Mouse (Mus musculus) bone marrow macrophage, adult 2 months (primary cell): ENCODE results near the gene Epas1. TPM values are rescaled to one million over a fixed set of nuclear protein-coding genes. Genes with fewer than 3 reads are reported as not detected.

Experiments
- H3K27ac ChIP-seq: 2 replicates; pipeline ENCODE4 v1.5.1; 2012; ENCODE audit warnings: low read depth, low read length; ENCODE audit not compliant: insufficient read depth
- H3K4me1 ChIP-seq: 2 replicates; pipeline ENCODE4 v1.6.1; 2012; ENCODE audit warnings: low read length; ENCODE audit not compliant: control insufficient read depth, insufficient read depth
- H3K4me3 ChIP-seq: 2 replicates; pipeline ENCODE4 v1.5.1; 2012; ENCODE audit warnings: mild to moderate bottlenecking, low read length, moderate library complexity; ENCODE audit not compliant: insufficient read depth
- CTCF ChIP-seq: IDR thresholded peaks from 2 replicates; pipeline ENCODE4 v1.5.1; 2012; ENCODE audit warnings: low read depth, mild to moderate bottlenecking, low read length, moderate library complexity
- POLR2A ChIP-seq: IDR thresholded peaks from 2 replicates; pipeline ENCODE4 v1.6.1; 2012; ENCODE audit warnings: mild to moderate bottlenecking, low read depth, low read length, borderline replicate concordance
- polyA plus RNA-seq: library from polyadenylated mRNA; stranded (reverse); fragments of >200 nt; gene quantifications from 2 replicates; pipeline ENCODE4 v1.2.4, GENCODE M21; 2012; ENCODE audit not compliant: missing spikeins, insufficient read depth, insufficient read length

Gene Epas1
- polyA plus RNA-seq, 1 experiment = 0.74 TPM

DNA sequence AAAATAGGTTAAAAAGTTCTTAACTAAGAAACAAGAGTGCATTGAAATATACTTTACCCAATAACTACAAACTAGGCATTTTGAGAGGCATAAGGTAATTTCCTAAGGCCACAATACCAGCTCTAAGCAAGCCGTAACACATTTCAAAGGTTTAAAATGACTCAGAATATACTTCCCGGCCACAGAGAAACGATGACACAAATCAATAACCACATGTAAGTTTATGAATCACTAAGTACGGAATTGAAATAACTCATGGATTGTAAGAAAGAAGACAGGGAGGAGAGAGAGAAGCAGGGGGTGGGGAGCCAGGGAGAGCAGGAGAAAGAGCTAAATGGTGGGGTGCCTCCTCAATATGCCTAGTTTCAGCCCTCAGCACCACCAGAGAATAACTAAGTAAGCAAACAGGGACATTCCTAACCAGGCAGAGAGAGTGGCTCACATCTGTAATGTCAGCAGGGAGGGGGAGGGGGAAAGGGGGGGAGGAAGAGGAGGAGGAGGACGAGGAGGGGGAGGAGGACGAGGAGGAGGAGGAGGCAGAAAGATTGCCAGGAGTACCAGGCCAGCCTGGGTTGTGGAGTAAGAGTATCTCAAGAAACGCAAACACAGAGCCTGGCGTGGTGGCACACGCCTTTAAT is 97.3 kb downstream of the Epas1 start:
- H3K4me3 ChIP-seq = no peak overlapping the region
- no peak overlapping the region for H3K27ac ChIP-seq
- H3K4me1 ChIP-seq = no peaks in the 10 kb centered on the region
- TF ChIP-seq POLR2A (no peak), CTCF (no peak)

DNA sequence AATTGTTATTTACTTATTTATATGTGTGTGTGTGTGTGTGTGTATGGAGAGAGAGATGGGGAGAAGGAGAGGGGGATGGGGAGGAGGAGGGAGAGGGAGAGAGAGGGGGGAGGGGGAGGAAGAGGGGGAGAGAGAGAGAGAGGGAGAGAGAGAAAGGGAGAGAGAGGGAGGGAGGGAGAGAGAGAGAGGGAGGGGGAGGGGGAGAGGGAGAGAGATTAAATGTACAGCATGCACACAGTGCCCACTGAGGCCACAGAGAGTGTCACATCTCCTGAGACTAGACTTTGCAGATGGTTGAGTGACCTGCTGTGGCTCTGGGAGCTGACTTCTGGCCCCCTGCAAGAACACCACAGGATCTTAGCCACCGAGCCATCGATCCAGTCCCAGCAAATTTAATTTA is 98.3 kb downstream of the Epas1 start:
- TF ChIP-seq POLR2A = no peak
- no peak for TF ChIP-seq CTCF
- Histone ChIP-seq H3K4me1 (no peaks in the 10 kb centered on the region), H3K4me3 (no peak overlapping the region), H3K27ac (no peak overlapping the region)

DNA sequence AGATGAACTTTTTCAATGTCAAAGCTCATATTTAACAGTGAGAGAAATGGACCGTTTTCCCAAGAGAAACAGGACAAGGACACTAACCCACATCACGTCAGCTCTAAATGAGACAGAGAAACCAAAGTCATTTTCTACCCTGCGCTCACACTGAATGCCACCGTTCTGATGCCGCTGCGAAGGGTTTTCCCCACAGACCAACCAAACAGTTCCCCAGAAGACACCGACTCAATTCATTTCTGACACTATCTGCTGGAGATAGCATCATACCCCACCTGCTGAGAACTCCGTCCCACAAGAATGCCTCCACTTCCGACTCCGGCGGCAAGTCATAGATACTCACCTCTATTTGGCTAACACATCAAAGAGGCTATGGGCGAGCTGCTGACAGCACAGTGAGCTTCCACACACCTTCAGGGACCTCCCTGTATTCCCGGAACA is 99.1 kb downstream of the Epas1 start:
- Histone ChIP-seq H3K27ac (no peak overlapping the region), H3K4me1 (no peaks in the 10 kb centered on the region), H3K4me3 (no peak overlapping the region)
- TF ChIP-seq CTCF (no peak), POLR2A (no peak)

DNA sequence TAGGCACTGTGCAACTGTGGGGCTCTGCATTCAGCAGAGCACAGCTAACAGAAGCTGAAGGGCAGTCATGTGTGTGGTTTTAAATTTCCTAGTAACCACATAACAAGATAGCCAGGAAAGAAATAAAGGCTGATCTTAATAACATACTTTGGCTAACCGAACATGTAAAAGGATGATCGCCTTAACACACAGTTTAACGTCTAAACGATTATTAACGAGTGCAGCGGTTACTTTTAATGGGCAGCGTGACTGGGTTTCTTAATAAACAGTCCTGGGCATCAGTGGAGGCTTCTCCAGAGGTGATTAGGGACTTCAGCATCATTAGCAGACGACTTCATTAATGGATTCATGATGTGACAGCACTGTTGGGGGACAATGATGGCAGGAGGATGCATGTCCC is 117.1 kb downstream of the Epas1 start:
- no peaks in the 10 kb centered on the region for H3K4me1 ChIP-seq
- H3K4me3 ChIP-seq = no peak overlapping the region
- no peak overlapping the region for H3K27ac ChIP-seq
- TF ChIP-seq POLR2A (no peak), CTCF (no peak)

DNA sequence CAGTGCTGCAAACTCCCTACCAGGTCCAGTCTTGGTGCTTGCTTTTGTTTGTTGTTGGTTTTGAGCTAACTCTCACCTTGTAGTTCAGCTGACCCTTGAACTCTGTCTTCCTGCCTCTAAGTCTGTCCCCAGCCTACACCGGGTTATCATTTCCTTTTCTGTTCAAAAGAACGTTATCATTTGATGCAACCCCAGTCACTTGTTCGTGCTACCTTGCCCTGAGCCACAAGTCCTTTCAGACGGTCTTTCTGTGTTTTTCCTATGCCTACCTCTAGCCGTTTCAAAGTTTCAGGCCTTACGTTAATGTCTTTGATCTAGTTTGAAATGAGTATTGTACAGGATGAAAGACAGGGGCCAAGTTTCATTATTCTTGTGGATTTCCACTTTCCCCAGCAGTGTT is 119.1 kb downstream of the Epas1 start:
- no peak overlapping the region for H3K27ac ChIP-seq
- TF ChIP-seq CTCF = no peak
- H3K4me3 ChIP-seq = no peak overlapping the region
- H3K4me1 ChIP-seq = no peaks in the 10 kb centered on the region

DNA sequence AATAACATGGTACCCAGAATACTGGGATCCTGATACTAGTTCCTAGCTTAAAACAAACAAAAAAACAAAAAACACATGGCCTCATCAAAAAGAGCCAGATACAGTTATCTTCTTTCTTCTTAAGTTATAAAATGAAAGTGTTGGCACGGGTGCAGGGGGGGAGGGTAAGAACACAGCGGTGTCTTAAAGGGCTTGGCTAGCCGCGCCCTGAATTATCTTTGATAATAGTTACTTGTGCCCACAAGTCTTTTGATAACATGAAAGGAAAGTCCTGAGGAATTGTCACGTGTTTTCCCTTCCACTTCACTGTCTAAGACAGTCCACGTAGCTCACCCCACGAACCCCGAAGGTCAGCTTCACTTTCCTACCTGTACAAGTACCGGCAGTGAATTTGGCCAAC is 123.4 kb downstream of the Epas1 start:
- Histone ChIP-seq H3K27ac (no peak overlapping the region), H3K4me3 (no peak overlapping the region), H3K4me1 (no peaks in the 10 kb centered on the region)
- TF ChIP-seq POLR2A (no peak), CTCF (no peak)

DNA sequence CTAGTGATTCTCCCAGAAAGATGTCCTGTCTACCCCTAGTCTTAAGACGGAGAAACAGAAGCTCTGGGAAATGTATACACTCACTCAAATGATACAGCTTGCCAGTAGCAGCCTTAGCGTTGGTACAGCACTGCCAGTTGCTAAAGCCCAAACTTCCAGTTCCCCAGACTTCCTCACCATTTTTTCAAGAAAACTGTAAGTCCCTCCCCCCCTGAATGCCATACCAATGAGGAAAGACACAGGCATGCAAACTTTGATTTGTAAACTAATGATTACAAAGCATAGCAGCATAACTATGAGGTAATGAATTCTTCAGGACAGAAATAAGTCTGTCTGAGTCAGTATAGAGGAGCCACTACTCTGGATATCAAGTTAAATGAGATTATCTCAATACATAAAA is 124.2 kb downstream of the Epas1 start:
- no peaks in the 10 kb centered on the region for H3K4me1 ChIP-seq
- no peak overlapping the region for H3K27ac ChIP-seq
- H3K4me3 ChIP-seq = no peak overlapping the region
- TF ChIP-seq POLR2A = no peak
- no peak for TF ChIP-seq CTCF

DNA sequence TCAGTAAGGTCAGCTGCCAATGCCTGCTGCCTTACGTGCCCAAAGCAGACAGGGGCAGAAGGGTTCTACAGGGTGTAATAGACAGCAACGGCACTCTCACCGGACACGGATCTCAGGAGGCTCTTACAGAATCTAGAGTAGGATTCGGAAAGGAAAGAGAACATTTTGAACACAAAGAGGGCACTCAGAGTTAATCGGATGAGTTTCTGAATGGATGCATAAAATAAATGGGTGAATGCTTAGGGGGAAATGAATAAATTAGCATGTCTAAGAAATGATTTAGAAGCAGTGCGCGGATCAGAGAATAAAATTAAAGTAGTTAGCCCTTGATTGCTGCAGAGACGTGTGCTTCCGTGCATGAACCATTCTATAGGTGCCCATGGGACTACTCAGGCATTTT is 126.6 kb downstream of the Epas1 start:
- H3K27ac ChIP-seq = no peak overlapping the region
- no peaks in the 10 kb centered on the region for H3K4me1 ChIP-seq
- no peak for TF ChIP-seq POLR2A
- no peak for TF ChIP-seq CTCF
- no peak overlapping the region for H3K4me3 ChIP-seq

DNA sequence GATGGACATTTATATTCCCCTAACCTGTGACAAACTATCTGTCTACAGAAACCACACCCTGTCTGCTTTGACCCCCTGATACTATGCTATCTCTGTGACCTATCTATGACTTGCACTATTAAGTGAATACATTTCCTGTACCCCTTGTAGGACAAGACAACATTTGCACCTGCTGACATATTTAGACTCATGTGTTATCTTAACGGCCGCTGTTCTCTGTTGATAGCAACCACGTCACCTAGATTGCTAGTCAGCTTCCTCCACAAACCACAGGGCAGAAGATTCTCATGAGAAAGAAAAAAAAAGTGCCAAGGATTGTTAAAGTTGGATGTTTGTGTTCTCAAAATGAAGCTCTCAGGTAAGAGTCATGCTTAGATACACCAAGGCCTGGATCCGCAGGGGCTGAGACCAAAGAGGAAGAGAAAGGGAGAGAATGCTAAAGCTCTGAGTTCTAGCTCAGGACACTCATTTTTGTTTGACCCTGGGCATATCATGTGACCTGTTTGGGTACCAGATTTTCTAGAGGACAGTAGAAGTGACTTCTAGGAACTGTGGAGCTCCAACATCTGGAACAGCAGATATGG is 127.1 kb downstream of the Epas1 start:
- TF ChIP-seq POLR2A = no peak
- no peak for TF ChIP-seq CTCF
- Histone ChIP-seq H3K27ac (no peak overlapping the region), H3K4me3 (no peak overlapping the region), H3K4me1 (no peaks in the 10 kb centered on the region)

Other genes with a start within 250 kb of the Epas1 start
- gene Gm10309, start 248.5 kb upstream of the Epas1 start, polyA plus RNA-seq = not detected in 2 replicates
- not detected in 2 replicates for gene Tmem247, start 163.6 kb downstream of the Epas1 start, polyA plus RNA-seq
- not detected in 2 replicates for gene Atp6v1e2, start 194.2 kb downstream of the Epas1 start, polyA plus RNA-seq
- gene Rhoq, start 209.4 kb downstream of the Epas1 start, polyA plus RNA-seq = 45.7 and 50.2 TPM in 2 replicates